Mouse (Mus musculus) T-helper 17 cell (primary cell): ENCODE measurements at regions not wholly inside any gene's neighbourhood (a gene's known extent, or its start where the extent isn't known, plus 50 kb on each side); places are given as distances from the start of the nearest gene placed in this dataset.

Experiments
- in situ Hi-C, 2 experiments: fragments of 300-600 bp; cut with MboI, MseI; formaldehyde crosslinking; loops; 1 replicate in 1 of 2; 2 replicates in 1 of 2; pipeline ENCODE4 v1.15.1; 2025; ENCODE audit warnings: high pct_unique_total_duplicates in 2 of 2

GRCm38 (mm10) chr9:43387397-43387796 lies 76.7 kb downstream of the Trim29 start:
- in situ Hi-C loops = no loop called here

GRCm38 (mm10) chr9:43389491-43390083 lies 78.9 kb downstream of the Trim29 start:
- in situ Hi-C loops = no loop called here

- in situ Hi-C loops = no loop called here
Observed at GRCm38 (mm10) chr9:43392467-43393064, 81.9 kb downstream of the Trim29 start.

GRCm38 (mm10) chr9:43394204-43394603 lies 83.6 kb downstream of the Trim29 start:
- in situ Hi-C loops = no loop called here

GRCm38 (mm10) chr9:43395209-43395608 lies 84.6 kb downstream of the Trim29 start:
- in situ Hi-C loops = no loop called here

- in situ Hi-C loops = no loop called here
Observed at GRCm38 (mm10) chr9:43396566-43396965, 85.9 kb downstream of the Trim29 start.

GRCm38 (mm10) chr9:43408493-43408892 lies 97.8 kb downstream of the Trim29 start:
- in situ Hi-C loops = no loop called here

GRCm38 (mm10) chr9:43412473-43412872 lies 101.8 kb downstream of the Trim29 start:
- in situ Hi-C loops = no loop called here

GRCm38 (mm10) chr9:43419993-43420715 lies 109.5 kb downstream of the Trim29 start:
- in situ Hi-C loops = loop anchor here in 1 of 2 experiments (10.0 kb wide), 1 partner anchor 825 kb away; no protein-coding TSS in a partner anchor

- in situ Hi-C loops = loop anchor here in 1 of 2 experiments (10.0 kb wide), 1 partner anchor 832 kb away; no protein-coding TSS in a partner anchor
Observed at GRCm38 (mm10) chr9:43427007-43427406, 116.4 kb downstream of the Trim29 start.

GRCm38 (mm10) chr9:43433953-43434352 lies 123.3 kb downstream of the Trim29 start:
- in situ Hi-C loops = loop anchor here in 1 of 2 experiments (10.0 kb wide), 1 partner anchor 1111 kb away; no protein-coding TSS in a partner anchor

- in situ Hi-C loops = loop anchor here in 1 of 2 experiments (10.0 kb wide), 1 partner anchor 1106 kb away; no protein-coding TSS in a partner anchor
Observed at GRCm38 (mm10) chr9:43438476-43438875, 127.8 kb downstream of the Trim29 start.

- in situ Hi-C loops = no loop called here
Observed at GRCm38 (mm10) chr9:43440959-43441510, 130.4 kb downstream of the Trim29 start.

GRCm38 (mm10) chr9:43445491-43445890 lies 134.8 kb downstream of the Trim29 start:
- in situ Hi-C loops = no loop called here

- in situ Hi-C loops = no loop called here
Observed at GRCm38 (mm10) chr9:43447372-43447771, 136.7 kb downstream of the Trim29 start.

- in situ Hi-C loops = no loop called here
Observed at GRCm38 (mm10) chr9:43448981-43449380, 138.3 kb downstream of the Trim29 start.

GRCm38 (mm10) chr9:43453953-43454582 lies 143.4 kb downstream of the Trim29 start:
- in situ Hi-C loops = no loop called here

GRCm38 (mm10) chr9:43457736-43458135 lies 147.1 kb downstream of the Trim29 start:
- in situ Hi-C loops = no loop called here

GRCm38 (mm10) chr9:43461131-43461530 lies 150.5 kb downstream of the Trim29 start:
- in situ Hi-C loops = no loop called here

- in situ Hi-C loops = no loop called here
Observed at GRCm38 (mm10) chr9:43463445-43464090, 152.9 kb downstream of the Trim29 start.

GRCm38 (mm10) chr9:43465129-43465528 lies 154.5 kb downstream of the Trim29 start:
- in situ Hi-C loops = no loop called here
